Mouse (Mus musculus) limb, embryonic 10.5 days (tissue): ENCODE measurements around the gene Icam1. TPM values are rescaled to one million over a fixed set of nuclear protein-coding genes. Genes with fewer than 3 reads are reported as not detected.

Source experiments
- DNase-seq: peaks from one replicate; pipeline ENCODE4 v3.0.0-alpha.2; 2017; ENCODE audit warnings: low spot score
- H3K27ac ChIP-seq: fragments of 300-500 bp; sonication (generic); 2 replicates; pipeline ENCODE4 v1.5.1; 2016; ENCODE audit warnings: mild to moderate bottlenecking
- H3K27me3 ChIP-seq: fragments of 300-500 bp; sonication (generic); 2 replicates; pipeline ENCODE4 v1.6.1; 2016; ENCODE audit warnings: low read depth, mild to moderate bottlenecking; ENCODE audit not compliant: poor library complexity, severe bottlenecking
- H3K36me3 ChIP-seq: fragments of 300-500 bp; sonication (generic); 2 replicates; pipeline ENCODE4 v1.6.1; 2016; ENCODE audit warnings: mild to moderate bottlenecking, moderate library complexity
- H3K4me1 ChIP-seq: fragments of 300-500 bp; sonication (generic); 2 replicates; pipeline ENCODE4 v1.6.1; 2016
- H3K4me3 ChIP-seq: fragments of 300-500 bp; sonication (generic); 2 replicates; pipeline ENCODE4 v1.5.1; 2016; ENCODE audit warnings: mild to moderate bottlenecking, moderate library complexity
- H3K9me3 ChIP-seq: fragments of 300-500 bp; sonication (generic); replicated peaks from 2 replicates; pipeline ENCODE4 v1.6.1; 2016; ENCODE audit warnings: mild to moderate bottlenecking
- WGBS: fragments of 180-500 bp; shearing (Covaris S2); methylation state at CpG from one replicate; pipeline ENCODE4 v1.1.7; 2016; 5-methylcytosine and 5-hydroxymethylcytosine counted together
- polyA plus RNA-seq: library from polyadenylated mRNA; unstranded; fragments of >200 nt; fragmentation: Nextera tagmentation; extraction: Ambion mirVana; gene quantifications from 2 replicates; pipeline ENCODE4 v1.2.1, GENCODE M21; 2016

Gene Icam1
- polyA plus RNA-seq = 6.2 and 7.6 TPM in 2 replicates

DNA sequence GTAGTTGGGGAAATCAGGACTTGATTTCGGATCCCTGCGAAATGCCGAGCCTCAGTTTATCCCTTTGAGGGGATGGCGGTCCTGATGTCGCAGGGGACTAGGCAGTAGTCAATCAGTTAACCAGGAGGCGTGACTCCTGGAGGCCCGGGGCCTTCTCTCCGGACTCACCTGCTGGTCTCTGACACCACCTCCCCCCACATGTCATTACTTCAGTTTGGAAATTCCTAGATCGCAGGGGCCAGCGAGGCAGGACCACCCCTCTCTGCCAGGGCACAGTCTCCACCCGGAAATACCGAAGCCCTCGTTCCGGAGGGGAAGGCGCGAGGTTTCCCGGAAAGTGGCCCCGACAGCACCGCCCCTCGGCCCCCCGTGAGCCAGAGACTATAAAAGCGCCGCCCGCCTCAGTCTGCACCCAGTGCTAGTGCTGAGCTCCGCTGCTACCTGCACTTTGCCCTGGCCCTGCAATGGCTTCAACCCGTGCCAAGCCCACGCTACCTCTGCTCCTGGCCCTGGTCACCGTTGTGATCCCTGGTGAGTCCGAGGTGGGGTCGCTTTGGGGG lies at the start of gene Icam1:
Gene Icam1 (plus strand): TSS at position 415 of the 560 bp plus-strand sequence.
- peak; percentile 57 for DNase-seq
- Histone ChIP-seq H3K36me3 (no peaks in the 10 kb centered on the region), H3K27ac (peak within 1 kb of the TSS; percentile 11; the same call in 1 of the 2 replicates), H3K9me3 (no peaks in the 10 kb centered on the region), H3K27me3 (peaks cover 79% of the 10 kb centered on the region), H3K4me1 (peaks cover 23% of the 10 kb centered on the region), H3K4me3 (peak within 1 kb of the TSS; percentile 41)
- under 1% methylated on average over 30 of the region's 30 CpGs for WGBS

DNA sequence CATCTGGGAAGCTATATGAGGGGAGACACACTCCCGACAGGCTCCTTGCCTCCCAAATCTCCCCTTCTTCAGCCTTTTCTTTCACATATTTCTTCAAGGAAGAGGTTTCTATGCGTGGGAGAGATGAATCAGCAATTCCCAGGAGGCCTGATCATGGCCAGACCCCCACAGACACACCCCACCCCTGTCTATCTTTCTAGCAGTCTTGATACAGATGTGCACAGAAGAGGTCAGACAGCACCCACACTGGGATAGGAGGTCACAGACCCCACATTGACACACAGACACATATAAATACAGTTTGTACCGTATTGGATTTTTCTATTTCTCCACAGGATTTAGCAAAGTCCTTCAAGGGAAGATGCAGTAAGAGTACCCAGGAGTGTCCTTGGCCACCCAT lies 49.8 kb upstream of the Icam1 start:
- peaks cover 70% of the 10 kb centered on the region for H3K36me3 ChIP-seq
- 92% methylated on average over 3 of the region's 3 CpGs for whole genome bisulfite sequencing

DNA sequence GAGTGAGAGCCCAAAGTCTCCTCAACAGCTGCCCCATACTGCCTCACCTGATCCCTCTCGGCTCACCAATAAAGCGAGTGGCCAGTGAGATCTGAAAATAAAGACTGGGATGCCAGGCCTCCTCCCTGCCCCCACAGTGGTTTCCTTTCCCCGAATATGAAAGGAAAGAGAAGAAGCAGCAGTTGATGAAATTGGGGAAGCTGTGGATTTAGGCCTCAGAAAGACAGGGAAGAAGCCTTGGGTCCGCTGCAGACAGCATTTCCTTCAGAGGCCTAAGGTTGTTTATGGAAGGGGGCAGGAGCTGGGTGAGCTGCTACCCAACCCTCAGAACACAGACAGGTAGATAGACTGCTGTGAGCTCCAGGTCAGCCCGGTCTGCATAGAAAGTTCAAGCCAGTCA lies 49.0 kb upstream of the Icam1 start:
- Histone ChIP-seq H3K4me3 (no peak overlapping the region), H3K27me3 (no peaks in the 10 kb centered on the region), H3K36me3 (peaks cover 75% of the 10 kb centered on the region), H3K27ac (no peak overlapping the region), H3K4me1 (peaks cover 12% of the 10 kb centered on the region), H3K9me3 (no peaks in the 10 kb centered on the region)
- WGBS = 86% methylated on average over 5 of the region's 5 CpGs
- no peak for DNase-seq

More for the DNA sequence above, 49.8 kb upstream of the Icam1 start:
- no peaks in the 10 kb centered on the region for H3K27me3 ChIP-seq
- H3K9me3 ChIP-seq = no peaks in the 10 kb centered on the region
- peaks cover 4% of the 10 kb centered on the region for H3K4me1 ChIP-seq
- H3K27ac ChIP-seq = no peak overlapping the region
- no peak for DNase-seq
- H3K4me3 ChIP-seq = no peak overlapping the region

DNA sequence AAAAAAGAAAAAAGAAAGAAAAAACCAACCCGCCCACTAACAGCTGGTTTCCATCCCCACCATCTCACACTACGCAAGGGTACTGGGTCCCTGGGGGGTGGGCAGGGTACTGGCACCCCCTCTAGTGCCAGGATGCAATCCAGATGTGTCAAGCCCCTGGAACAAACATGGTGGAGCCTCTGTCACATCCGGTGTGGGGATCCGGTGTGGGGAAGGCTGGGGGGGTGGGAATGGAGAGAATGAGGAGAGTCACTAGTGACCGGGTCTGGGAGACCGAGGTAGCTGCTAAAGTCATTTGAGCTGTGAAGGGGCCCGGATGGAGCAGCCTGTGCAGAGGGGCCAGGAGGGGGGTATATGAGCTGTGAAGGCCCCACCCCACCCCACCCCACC lies 44.0 kb upstream of the Icam1 start:
- Histone ChIP-seq H3K27me3 (no peaks in the 10 kb centered on the region), H3K9me3 (no peaks in the 10 kb centered on the region), H3K36me3 (peaks cover 49% of the 10 kb centered on the region), H3K4me1 (peaks cover 56% of the 10 kb centered on the region), H3K27ac (peak overlapping the region; percentile 87), H3K4me3 (peak overlapping the region; percentile 38)
- DNase-seq = peak; percentile 54
- 62% methylated on average over 7 of the region's 7 CpGs for WGBS

DNA sequence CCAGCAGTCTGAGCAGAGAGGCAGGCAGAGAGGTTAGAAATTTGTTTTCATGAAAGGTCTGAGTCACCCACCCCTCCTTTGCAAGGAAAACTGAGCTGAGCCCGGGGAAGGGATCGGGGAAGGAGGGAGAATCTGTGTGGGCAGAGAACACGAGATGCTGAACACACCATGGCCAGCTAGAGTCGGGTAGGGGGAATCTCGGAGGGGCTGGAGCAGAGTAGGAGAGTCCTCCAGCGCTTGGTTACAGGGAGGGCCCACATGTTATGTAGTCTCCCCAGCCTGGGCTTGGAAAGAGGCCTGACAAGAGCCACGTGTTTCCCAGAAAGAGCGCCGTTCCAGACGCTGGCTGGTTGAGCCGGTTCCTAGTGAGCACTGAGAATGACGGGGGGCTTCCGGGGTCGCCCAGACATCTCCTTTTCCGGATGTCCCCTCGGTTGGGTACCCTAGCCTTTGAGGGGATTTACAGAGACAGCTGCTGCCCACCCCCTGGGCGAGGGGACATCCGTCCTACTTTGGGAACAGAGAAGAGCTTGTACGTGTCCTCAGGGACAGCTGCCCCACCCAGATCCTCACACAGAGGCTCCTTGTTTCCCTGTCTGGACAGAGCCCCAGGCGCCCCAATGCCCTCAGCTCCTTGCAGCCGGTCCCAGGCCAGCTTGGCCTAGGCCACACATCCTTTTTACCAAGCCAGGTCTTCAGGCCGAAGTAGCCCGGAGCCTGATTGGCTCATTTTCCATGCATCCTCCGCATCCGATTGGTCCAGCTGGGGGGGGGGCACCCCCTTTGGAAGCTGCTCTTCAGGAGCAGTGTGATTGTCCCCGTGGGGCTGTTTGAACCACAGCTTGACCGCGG lies 43.4 kb upstream of the Icam1 start:
- H3K4me3 ChIP-seq = peak overlapping the region; percentile 38
- peak overlapping the region; percentile 87 for H3K27ac ChIP-seq
- H3K9me3 ChIP-seq = no peaks in the 10 kb centered on the region
- peaks cover 62% of the 10 kb centered on the region for H3K4me1 ChIP-seq
- DNase-seq = peak; percentile 62
- no peaks in the 10 kb centered on the region for H3K27me3 ChIP-seq
- WGBS = 33% methylated on average over 28 of the region's 28 CpGs
- H3K36me3 ChIP-seq = peaks cover 42% of the 10 kb centered on the region

DNA sequence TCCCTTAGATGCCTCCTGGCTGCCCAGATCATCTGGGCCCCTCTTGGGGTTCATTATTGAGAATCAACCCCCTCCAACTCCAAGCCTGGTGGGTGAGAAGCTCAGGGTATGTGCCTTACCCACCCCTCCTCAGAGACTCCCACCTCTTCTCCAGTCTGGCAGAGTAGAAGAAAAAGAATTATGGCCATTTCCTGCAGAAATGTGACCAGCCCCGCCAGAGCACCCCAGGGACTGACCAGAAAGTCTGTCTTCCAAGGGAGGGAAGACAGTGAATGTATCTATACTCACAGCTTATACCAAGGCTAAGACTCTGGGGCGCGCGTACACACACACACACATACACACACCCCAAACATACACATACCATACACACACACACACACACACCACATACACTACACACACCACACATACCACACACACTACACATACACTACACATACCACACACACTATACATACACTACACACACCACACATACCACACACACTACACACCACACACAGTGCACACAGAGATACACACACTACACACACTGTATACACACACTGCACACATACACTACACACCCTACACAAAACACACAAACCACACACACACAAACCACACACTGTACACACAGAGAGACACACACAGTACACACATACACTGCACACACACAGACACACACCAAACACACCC lies 42.6 kb upstream of the Icam1 start:
- WGBS = 77% methylated on average over 4 of the region's 4 CpGs
- DNase-seq = no peak
- no peaks in the 10 kb centered on the region for H3K27me3 ChIP-seq
- H3K36me3 ChIP-seq = peaks cover 35% of the 10 kb centered on the region
- H3K9me3 ChIP-seq = no peaks in the 10 kb centered on the region
- H3K4me3 ChIP-seq = peak overlapping the region; percentile 38
- peaks cover 69% of the 10 kb centered on the region for H3K4me1 ChIP-seq
- H3K27ac ChIP-seq = peak overlapping the region; percentile 87

DNA sequence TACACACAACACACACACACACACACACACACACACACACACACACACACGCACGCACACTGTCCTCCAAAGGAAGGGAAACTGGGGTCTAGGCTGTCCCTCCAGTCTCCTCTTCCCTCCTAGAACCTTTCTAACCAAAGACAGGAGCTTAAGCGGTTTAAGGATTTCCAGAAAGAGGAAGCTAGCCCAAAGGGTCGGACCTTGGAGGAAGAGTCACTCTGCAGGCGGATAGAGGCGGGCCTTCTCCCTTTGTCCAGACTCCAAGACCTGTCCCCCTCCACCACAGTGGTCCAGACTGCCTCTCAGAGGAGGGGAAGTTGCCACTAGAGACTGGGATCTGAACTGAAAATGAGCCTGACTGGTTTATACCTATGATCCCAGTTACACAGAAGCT lies 42.1 kb upstream of the Icam1 start:
- no peaks in the 10 kb centered on the region for H3K9me3 ChIP-seq
- peak overlapping the region; percentile 87; the same call in 1 of the 2 replicates for H3K27ac ChIP-seq
- DNase-seq = no peak
- no peaks in the 10 kb centered on the region for H3K27me3 ChIP-seq
- H3K36me3 ChIP-seq = peaks cover 29% of the 10 kb centered on the region
- H3K4me1 ChIP-seq = peaks cover 75% of the 10 kb centered on the region
- peak overlapping the region; percentile 38 for H3K4me3 ChIP-seq
- 62% methylated on average over 6 of the region's 6 CpGs for WGBS

DNA sequence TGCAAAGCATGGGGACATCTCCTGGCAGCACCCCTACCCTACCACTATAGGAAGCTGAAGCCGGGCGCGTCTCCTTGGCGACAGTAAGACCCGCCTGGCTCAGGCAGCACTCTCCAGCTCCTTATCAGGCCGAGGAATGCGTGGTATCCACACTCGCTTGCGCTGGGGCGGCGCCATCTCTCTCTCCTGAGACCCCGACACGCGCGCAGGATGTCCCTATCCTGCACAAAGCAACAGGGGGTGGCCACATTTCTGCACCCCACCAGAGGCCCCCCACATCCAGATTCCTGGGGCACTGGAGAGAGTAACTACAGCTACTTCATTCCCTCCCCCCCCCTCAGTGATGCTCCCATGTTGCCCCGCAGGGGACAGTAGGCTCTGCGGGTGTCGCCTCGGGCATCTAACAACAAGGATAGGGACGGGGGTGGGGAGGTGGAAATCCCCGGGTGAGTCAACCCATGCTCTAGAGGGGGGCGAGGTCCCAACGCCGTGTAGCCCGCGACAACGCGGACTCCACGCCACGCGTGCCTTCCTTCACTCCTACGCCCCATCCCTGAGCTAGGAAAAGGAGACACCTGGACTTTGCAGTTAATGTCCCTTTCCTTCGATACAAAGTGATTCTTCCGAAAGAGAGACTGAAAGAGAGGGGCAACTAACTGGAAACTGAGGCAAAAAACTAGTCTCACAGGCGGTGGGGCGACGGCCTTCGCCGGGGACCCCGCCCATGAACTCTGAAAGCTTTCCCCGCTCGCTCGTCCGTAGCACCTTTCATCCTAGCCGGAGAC lies 40.2 kb upstream of the Icam1 start:
- WGBS = under 1% methylated on average over 45 of the region's 45 CpGs
- peak; percentile 77 for DNase-seq
- Histone ChIP-seq H3K4me1 (peaks cover 79% of the 10 kb centered on the region), H3K27ac (peak overlapping the region; percentile 99), H3K9me3 (no peaks in the 10 kb centered on the region), H3K36me3 (peaks cover 14% of the 10 kb centered on the region), H3K27me3 (no peaks in the 10 kb centered on the region), H3K4me3 (peak overlapping the region; percentile 78)

DNA sequence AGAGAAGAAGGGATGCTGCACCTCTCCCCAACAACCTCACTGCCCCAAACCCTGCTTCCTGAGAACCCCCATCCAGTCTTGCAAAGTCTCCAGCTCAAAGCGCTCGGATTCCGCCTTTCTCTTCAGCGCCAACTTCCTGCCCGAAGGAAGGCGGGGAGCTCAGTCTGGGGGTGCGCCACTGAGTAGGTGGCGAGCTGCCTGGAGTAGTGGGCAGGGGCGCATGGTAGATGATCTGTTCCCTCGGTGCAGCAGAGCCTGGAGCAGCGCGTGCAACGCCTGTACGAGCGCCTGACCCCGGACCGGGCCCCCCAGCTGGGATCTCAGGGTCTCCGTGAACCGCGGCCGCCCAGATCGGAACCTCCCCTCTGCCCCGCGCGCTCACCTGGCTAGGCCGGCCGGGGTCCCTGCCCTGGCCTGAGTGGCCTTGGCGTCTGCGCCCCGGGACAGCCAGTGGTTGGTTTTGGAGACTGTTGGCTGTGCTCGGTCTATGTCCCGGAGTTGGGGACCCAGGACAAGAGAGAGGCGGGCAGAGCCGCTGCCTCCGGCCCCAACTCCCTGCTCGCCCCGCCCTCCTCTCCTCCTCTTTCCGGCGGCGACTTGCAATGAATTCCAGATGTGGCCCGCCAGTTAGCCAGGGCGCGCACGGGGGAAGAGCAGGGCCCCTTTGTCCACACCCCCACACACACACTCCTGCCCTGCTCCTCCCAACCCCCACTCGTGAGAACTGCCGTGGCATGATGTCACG lies 39.4 kb upstream of the Icam1 start, which contains the start of gene S1pr2:
Gene S1pr2 (minus strand): TSS at position 566 of the 745 bp plus-strand sequence.
- peak within 1 kb of the TSS; percentile 99 for H3K27ac ChIP-seq

DNA sequence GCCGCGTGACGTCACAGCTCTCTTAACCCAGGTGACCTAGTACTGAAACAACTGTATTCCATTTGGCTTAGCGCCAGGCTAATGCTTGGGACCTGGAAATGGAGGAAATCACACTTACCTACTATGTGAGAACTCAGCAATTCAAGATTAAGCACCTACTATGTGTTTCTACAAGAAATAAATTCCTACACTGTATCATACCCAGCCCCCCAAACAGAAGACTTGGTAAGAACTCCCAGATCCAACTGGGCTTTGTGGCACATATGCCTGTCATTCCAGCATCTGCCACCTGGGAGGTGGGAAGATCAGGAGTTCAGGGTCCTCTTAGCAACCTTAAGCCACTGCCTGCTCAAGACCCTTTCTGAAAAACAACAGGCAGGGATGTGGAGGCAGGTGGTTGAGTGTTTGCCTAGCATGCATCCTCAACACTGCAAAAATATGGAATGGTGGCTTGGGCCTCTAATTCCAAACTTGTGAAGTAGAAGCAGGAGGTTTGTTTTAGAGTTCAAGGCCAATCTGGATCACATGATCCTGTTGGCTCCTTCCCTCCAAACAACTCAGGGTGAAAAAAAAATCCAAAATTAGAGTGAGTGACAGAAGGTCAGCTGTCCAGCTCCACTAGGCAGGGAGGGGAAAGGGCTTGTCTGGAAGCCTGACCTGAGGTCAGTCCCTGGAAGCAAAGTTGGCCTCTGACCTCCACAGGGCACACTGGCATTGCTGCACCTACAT lies 38.7 kb upstream of the Icam1 start:
- H3K27ac ChIP-seq = peak overlapping the region; percentile 99
- DNase-seq = peak; percentile 63
- peak overlapping the region; percentile 78 for H3K4me3 ChIP-seq
- no peaks in the 10 kb centered on the region for H3K27me3 ChIP-seq
- WGBS = 2% methylated on average over 4 of the region's 4 CpGs
- H3K9me3 ChIP-seq = no peaks in the 10 kb centered on the region
- peaks cover 5% of the 10 kb centered on the region for H3K36me3 ChIP-seq
- H3K4me1 ChIP-seq = peaks cover 67% of the 10 kb centered on the region

More for the DNA sequence above, 39.4 kb upstream of the Icam1 start, which contains the start of gene S1pr2:
- DNase-seq = peak; percentile 97
- Histone ChIP-seq H3K9me3 (no peaks in the 10 kb centered on the region), H3K27me3 (no peaks in the 10 kb centered on the region), H3K36me3 (peaks cover 6% of the 10 kb centered on the region), H3K4me3 (peak within 1 kb of the TSS; percentile 78), H3K4me1 (peaks cover 75% of the 10 kb centered on the region)
- under 1% methylated on average over 47 of the region's 47 CpGs for WGBS

DNA sequence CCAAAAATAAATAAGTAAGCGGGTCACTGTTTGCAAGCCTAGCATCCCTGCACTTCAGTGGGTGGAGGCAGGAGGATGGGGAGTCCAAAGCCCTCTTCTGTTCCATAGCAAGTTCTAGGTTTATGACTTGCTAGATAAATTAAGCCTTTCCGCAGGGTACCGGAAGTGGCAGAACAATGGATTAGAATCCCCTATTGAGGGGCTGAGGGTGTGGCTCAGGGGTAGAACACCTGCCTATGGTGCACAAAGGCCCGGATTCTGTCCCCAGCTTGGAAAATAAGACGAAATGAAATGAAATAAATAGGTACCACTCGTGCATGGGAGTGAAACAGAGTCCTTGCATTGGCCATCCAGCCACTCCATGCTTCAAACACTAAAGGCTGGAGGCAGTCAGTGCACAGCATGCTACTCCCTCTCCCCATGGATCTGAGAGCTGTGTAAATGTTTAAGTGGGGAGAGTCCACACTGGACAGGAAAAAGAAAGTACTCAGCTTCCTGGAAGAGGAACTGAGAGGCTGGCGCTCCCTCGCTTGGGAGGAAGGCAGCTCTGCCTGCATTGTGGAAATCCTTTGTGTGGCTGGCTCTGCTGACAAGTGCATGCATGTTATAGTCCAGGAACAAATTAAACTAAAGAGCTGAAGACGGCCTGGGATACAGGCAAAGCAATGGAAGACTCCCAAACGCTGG lies 37.2 kb upstream of the Icam1 start:
- Histone ChIP-seq H3K36me3 (no peaks in the 10 kb centered on the region), H3K27ac (peak overlapping the region; percentile 70), H3K4me3 (no peak overlapping the region), H3K27me3 (no peaks in the 10 kb centered on the region), H3K4me1 (peaks cover 58% of the 10 kb centered on the region), H3K9me3 (no peaks in the 10 kb centered on the region)
- no peak for DNase-seq
- WGBS = 73% methylated on average over 10 of the region's 10 CpGs
